Mouse (Mus musculus) small intestine, adult 2 months (tissue): ENCODE results near the gene Akr1a1.

Experiments
- CTCF ChIP-seq: fragments of 200-500 bp; IDR thresholded peaks from 2 replicates; pipeline ENCODE4 v1.5.1; 2012; ENCODE audit warnings: low read depth, mild to moderate bottlenecking, control low read depth, inconsistent platforms, low read length, moderate library complexity, mixed read lengths; ENCODE audit not compliant: insufficient replicate concordance, insufficient read length; ENCODE audit errors: extremely low read depth
- POLR2A ChIP-seq: fragments of 200-500 bp; IDR thresholded peaks from 2 replicates; pipeline ENCODE4 v1.6.1; 2012; ENCODE audit warnings: low read depth, mild to moderate bottlenecking, control low read depth, inconsistent platforms, low read length, moderate library complexity

- TF ChIP-seq CTCF (no peak), POLR2A (no peak)
These were observed 16.3 kb downstream of the Akr1a1 start for GRCm38 (mm10) chr4:116635197-116635596.
